Mouse (Mus musculus): Measurements from ENCODE around the gene Fryl.

GRCm38 (mm10) chr5:73141712-73142111, 114.7 kb downstream of the Fryl start:
- TF ChIP-seq POLR2A (IDR thresholded peaks at IDR 0.05; ENCODE audit: borderline replicate concordance, extremely low read depth, insufficient read depth, insufficient read length, poor library complexity, severe bottlenecking) (no peak), CTCF (IDR thresholded peaks at IDR 0.05; ENCODE audit: borderline replicate concordance, extremely low read depth, insufficient read depth, insufficient read length) (no peak)

Data from brain, embryonic 14.5 days (tissue).